Mouse (Mus musculus) cortical plate, adult 2 months (tissue): ENCODE data around the gene Pik3cd.

Experiments
- CTCF ChIP-seq: fragments of 200-500 bp; IDR thresholded peaks from 2 replicates; pipeline ENCODE4 v1.5.1; 2011; ENCODE audit warnings: mild to moderate bottlenecking, control low read depth, low read length; ENCODE audit not compliant: insufficient read depth; ENCODE audit errors: extremely low read depth
- POLR2A ChIP-seq: fragments of 200-500 bp; IDR thresholded peaks from 2 replicates; pipeline ENCODE4 v1.6.1; 2011; ENCODE audit warnings: mild to moderate bottlenecking, low read length, control low read depth; ENCODE audit not compliant: insufficient read depth; ENCODE audit errors: extremely low read depth

DNA sequence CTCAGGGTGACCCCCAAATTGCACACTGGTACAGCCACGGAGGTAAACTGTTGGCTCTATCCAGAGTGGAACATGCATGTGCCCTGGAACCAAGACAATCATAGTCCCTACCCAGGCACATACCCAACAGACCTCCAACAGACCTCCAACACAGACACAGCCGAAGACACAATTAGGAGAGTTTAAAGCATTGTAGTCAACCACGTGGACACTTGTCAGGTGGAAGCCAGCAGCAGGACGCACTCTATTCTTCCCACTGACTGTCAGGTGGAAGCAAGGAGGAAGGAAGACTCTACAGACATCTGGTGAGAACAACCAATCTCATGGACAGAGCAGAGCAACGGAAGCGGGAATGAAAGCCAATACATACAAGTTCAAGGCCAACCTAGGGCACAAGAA lies 36.7 kb downstream of the Pik3cd start:
- TF ChIP-seq CTCF (no peak), POLR2A (no peak)
